Comparison of ENCODE assay signal across 10 mouse cellular contexts in the genomic region with DNA sequence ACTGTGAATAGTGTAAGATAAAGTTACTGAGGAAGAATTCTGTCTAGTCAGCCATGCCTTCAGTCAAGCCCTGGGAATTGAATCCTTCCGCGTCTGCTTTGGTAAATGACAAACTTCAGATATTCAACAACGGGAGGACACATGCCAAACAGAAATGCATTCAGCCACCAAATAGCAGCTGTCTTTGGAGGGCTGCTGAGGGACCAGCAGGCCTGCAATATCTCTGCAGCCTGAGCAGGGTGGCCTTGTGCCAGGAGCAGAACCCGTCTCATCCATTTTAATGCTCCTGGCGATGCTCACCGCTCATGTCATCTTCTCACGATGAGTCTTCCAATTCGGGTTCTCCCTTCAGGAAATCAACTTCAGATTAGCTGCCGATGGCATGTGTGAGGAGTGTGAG.
DNase-seq lines count a peak whose midpoint lies in the region; TF ChIP-seq lines count a peak whose summit lies in the region.
"Had no signal": no experiment of that assay in that cellular context is flagged by ENCODE, and none has a peak within 500 bp of the region (broad histone marks: within the 10 kb centered on the region; RNA-seq: fewer than 3 reads in every experiment).

No protein-coding gene starts in this region.

- 81% methylated on average over 9 of the region's 9 CpGs for WGBS in kidney, adult 2 months

- no peak overlapping the region for H3K27ac ChIP-seq in kidney, adult 2 months (ENCODE audit: insufficient read depth, low read depth, low read length)
- H3K27ac ChIP-seq: liver, embryonic 12.5 days had no signal

- H3K4me1 ChIP-seq in kidney, adult 2 months (ENCODE audit: control insufficient read depth, insufficient read depth, low read length) = no peaks in the 10 kb centered on the region
- H3K4me1 ChIP-seq: liver, embryonic 12.5 days had no signal

- no peak for TF ChIP-seq POLR2A in kidney, adult 2 months (IDR thresholded peaks at IDR 0.05; ENCODE audit: low read depth, low read length)

- no peak overlapping the region for H3K4me3 ChIP-seq in kidney, adult 2 months (ENCODE audit: insufficient read depth, low read depth, low read length)
- H3K4me3 ChIP-seq: liver, embryonic 12.5 days had no signal

- no peaks in the 10 kb centered on the region for H3K27me3 ChIP-seq in kidney, adult 2 months (replicated peaks; ENCODE audit: control insufficient read depth, insufficient read depth, low read length)
- H3K27me3 ChIP-seq: liver, embryonic 12.5 days had no signal

- peak; percentile 94 for DNase-seq in heart, adult 11 months
- DNase-seq in heart, adult 8-10 months (ENCODE audit: low spot score) = no peak
- DNase-seq in right cerebral cortex, adult 18-20 months = peak; percentile 41
- DNase-seq in right cerebral cortex, postnatal 25 days = no peak
- DNase-seq in layer of hippocampus, adult 9-11 months = peak; percentile 57
- DNase-seq in spleen, adult 12 weeks (ENCODE audit: low spot score) = no peak
- no peak for DNase-seq in thymus, postnatal 14 days
- DNase-seq in kidney, adult 2 months = no peak
- DNase-seq: kidney, adult 9 months had no signal

- H3K36me3 ChIP-seq in kidney, adult 2 months (ENCODE audit: control insufficient read depth, insufficient read depth, low read length) = no peaks in the 10 kb centered on the region
- H3K36me3 ChIP-seq: liver, embryonic 12.5 days had no signal

- no peak for TF ChIP-seq CTCF in kidney, adult 2 months (conservative IDR thresholded peaks at IDR 0.05; ENCODE audit: insufficient read depth, insufficient read length, low read depth, low read length)

Comparison
In these comparisons a context has a peak if more than half of its experiments do, and no peak if none do; other contexts are left out.
1. DNase-seq: peak in heart, adult 11 months (single experiment), right cerebral cortex, adult 18-20 months (single experiment) and layer of hippocampus, adult 9-11 months (single experiment); none in heart, adult 8-10 months (single experiment), right cerebral cortex, postnatal 25 days (single experiment), spleen, adult 12 weeks (single experiment), thymus, postnatal 14 days (single experiment) and kidney, adult 2 months (single experiment).